Mouse (Mus musculus): ENCODE measurements around the gene Pcdh7.

Pcdh7 gene

DNA sequence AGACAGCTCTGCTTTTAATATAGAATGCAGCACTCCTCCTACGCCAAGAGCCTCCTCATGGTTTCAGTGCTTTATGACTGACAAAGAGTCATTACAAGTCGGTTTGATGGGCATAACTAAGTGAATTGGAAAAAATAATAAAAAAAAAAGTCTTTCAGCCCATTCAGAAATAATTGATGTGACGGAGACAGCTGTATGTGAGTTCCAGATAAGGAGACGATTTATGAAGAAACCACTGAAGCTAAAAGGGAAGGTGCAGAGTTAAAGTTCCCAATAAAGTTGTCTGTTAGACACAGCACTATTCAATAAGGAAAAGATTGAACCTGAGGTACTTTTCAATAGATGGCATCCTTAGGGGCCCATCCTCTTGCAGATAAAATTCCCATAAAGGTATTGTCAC lies 189.5 kb downstream of the Pcdh7 start:
- DNase-seq (ENCODE audit: low spot score in 2 of 2): no peak

GRCm38 (mm10) chr5:57921140-57921539 lies 203.4 kb downstream of the Pcdh7 start:
- no peak for DNase-seq (ENCODE audit: low spot score in 2 of 2)

- no peak for DNase-seq (ENCODE audit: low spot score in 2 of 2)
These were observed 213.6 kb downstream of the Pcdh7 start for GRCm38 (mm10) chr5:57931331-57931730.

- no peak for DNase-seq (ENCODE audit: low spot score in 2 of 2)
These were observed 214.0 kb downstream of the Pcdh7 start for GRCm38 (mm10) chr5:57931738-57932137.

DNA sequence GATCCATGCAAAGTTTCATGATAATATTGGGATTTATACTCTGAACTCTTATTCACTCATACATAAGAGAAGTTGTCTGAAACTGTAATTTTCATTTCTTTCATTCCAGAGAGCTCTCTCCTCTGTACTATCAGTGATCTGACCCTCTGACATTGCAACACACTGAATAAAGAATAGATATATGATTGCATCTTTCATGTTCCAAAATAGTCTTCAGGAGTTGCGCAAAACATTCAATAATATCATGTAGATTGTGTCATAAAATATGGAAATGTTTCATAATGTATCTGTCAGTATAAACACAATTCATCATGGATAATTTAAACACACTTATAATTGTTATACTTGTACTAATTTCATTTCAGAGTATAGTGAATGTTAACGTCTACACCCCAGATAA lies 216.9 kb downstream of the Pcdh7 start:
- DNase-seq (ENCODE audit: low spot score in 2 of 2): no peak

GRCm38 (mm10) chr5:57940457-57940856 lies 222.7 kb downstream of the Pcdh7 start:
- no peak for DNase-seq (ENCODE audit: low spot score in 2 of 2)

DNA sequence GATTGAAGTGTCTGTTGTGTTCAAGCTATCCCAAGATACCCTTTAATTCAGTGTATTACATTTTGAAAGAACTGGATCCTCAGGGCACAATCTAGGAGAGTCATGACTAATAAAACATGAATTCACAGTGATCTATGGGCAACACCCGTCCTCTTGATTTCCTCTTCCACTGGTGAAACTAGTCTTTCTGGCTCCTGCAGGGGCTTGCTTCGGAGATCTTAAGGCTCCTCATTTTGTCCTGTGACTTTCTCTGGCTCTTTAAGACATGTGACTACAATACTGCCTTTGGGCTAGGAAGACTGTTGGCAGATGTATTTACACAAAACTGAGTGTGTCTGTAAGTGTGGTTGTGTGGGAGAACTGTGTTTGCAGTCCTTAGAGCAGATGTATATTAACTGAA lies 225.4 kb downstream of the Pcdh7 start:
- DNase-seq (ENCODE audit: low spot score in 2 of 2): no peak

GRCm38 (mm10) chr5:57943611-57944010 lies 225.8 kb downstream of the Pcdh7 start:
- no peak for DNase-seq (ENCODE audit: low spot score in 2 of 2)

- DNase-seq (ENCODE audit: low spot score in 2 of 2): no peak
These were observed 227.7 kb downstream of the Pcdh7 start for GRCm38 (mm10) chr5:57945419-57945818.

DNA sequence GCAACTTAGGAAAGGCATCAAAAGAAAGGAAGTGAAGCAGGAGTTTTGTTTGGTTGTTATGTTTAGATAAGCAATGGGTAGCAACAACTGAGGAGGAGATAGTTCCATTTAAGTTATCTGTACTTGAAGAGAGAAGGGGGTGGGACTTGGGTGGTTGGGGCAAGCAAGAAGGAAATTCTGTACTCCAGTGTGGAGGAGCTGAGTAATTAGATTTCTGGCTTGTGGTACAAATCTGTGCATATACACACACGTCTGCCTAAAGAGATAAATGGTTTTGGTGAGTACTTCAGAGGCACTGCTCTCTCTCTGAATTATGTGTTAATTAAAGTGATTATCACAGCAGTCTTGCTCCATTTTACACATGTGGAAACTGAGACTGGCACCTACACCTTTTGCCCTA lies 241.6 kb downstream of the Pcdh7 start:
- DNase-seq (ENCODE audit: low spot score in 2 of 2): no peak

- no peak for DNase-seq (ENCODE audit: low spot score in 2 of 2)
These were observed 246.0 kb downstream of the Pcdh7 start for GRCm38 (mm10) chr5:57963792-57964191.

DNA sequence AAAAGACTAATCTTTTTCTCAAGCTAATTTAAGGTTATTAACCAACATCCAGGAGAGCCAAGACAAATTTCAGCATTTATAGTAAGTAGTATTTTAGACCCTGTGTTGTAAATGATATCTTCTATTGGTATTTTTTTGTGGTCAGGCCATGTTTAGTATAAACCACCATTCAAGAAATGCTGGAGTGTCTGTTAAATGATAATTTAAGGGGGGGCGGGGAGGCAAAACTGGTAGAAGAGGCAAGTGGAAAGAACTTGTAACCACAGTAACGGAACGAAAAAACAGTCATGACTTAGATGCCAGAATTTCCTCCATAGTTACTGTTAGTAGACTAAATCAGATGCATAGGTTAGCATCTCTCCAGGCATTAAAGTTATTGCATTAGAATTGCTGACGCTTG lies 246.4 kb downstream of the Pcdh7 start:
- no peak for DNase-seq (ENCODE audit: low spot score in 2 of 2)

- no peak for DNase-seq (ENCODE audit: low spot score in 2 of 2)
These were observed 275.8 kb downstream of the Pcdh7 start for GRCm38 (mm10) chr5:57993584-57993983.

DNA sequence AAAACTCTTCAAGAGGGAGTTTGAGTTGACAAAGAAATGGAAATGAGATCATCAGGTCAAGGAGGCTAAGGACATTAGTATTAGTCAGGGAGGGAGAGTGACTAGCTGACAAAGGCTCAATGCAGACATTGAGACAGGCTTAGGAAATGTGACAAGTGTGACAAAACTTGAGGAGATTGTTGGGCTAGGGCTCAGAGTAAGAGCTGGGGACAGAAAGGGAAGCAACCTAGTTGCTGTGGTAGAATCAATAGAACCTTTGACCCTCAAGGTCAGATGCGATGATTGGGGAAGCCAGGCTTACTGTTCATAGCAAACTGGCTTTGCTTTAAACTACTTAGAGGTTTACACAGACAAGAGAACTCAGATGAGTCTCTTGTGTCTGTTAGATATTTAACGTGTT lies 303.6 kb downstream of the Pcdh7 start:
- DNase-seq (ENCODE audit: low spot score in 2 of 2): no peak

- DNase-seq (ENCODE audit: low spot score in 2 of 2): no peak
These were observed 307.4 kb downstream of the Pcdh7 start for GRCm38 (mm10) chr5:58025123-58025522.

DNA sequence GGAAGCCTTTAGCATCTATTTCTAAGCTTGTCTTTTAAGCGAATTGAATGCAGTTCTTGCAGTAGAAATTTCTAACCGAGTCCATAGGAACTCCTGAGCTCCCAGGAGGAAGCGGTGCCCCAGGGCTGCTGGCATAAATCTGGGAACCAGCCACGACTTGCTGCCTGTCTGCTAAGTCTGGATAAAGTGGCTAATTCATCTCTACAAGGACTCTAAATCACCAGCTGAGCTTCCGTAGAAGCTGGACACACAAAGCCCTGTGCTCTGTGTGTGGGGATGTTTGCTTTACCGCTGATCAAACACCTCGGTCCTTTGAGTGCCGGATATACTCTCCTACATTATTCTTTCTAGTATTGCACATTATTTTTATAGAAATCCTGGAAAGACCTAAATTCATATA lies 308.0 kb downstream of the Pcdh7 start:
- DNase-seq (ENCODE audit: low spot score in 2 of 2): no peak

DNA sequence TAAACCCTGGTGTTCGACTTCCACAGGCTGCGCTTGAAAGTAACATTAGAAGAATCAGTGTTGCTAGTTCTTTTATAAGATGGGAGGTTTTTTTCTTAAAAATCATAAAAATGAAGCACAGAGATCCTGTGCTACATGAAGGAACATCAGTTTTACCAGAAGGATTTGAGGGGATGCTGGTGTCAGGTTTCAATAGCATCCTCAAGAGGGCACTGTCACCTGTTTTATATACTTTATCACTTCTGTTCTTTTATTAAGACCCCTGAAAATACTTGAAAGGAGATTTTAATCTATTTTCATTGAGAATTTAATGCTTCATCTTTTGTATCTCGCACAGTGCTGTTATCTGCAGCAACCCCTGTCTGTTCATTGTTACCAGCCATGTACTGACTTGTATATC lies 322.1 kb downstream of the Pcdh7 start:
- no peak for DNase-seq (ENCODE audit: low spot score in 2 of 2)

DNA sequence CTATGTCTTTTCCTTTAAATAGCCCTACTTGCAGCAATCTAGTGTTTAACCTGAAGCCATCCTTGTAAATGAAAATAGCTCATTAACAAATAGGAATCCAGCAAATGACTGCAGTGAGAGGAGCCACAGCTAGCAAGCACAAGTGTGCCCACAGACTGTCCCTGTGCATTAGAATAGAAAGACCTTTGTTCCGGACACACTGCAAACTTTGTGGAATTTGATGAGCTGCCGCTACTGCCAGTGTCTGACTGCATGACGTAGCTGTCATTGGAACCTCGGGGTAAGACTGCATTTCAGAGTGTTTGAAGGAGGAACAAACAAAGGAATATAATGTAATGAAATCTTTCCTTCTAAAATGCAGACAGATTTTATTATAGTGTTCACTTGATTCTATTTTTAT lies 326.4 kb downstream of the Pcdh7 start:
- no peak for DNase-seq (ENCODE audit: low spot score in 2 of 2)

DNA sequence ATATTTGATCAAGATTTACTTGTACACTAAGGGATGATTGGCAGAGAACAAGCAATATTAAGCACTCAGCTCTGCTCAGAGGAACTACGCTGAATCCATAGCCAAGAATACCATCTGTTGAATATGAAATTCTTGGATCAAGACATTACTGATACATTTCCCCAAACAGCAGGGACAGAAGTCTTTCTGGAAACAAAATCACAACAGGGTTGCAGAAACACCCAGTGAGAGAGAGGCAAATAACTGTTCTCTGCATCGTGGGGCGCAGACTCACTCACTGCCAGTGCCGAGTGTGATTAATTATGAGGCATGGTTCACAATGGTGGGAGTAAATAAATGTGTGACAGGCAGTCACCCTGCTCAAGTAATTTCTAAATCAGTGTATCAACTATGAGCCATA lies 363.3 kb downstream of the Pcdh7 start:
- no peak for DNase-seq (ENCODE audit: low spot score in 2 of 2)

GRCm38 (mm10) chr5:58082230-58082629 lies 364.5 kb downstream of the Pcdh7 start:
- no peak for DNase-seq (ENCODE audit: low spot score in 2 of 2)

GRCm38 (mm10) chr5:58083056-58083455 lies 365.3 kb downstream of the Pcdh7 start:
- no peak for DNase-seq (ENCODE audit: low spot score in 2 of 2)

GRCm38 (mm10) chr5:58083972-58084371 lies 366.2 kb downstream of the Pcdh7 start:
- no peak for DNase-seq (ENCODE audit: low spot score in 2 of 2)

GRCm38 (mm10) chr5:58108665-58109364 lies 391.0 kb downstream of the Pcdh7 start:
- no peak for DNase-seq (ENCODE audit: low spot score in 2 of 2)

- DNase-seq (ENCODE audit: low spot score in 2 of 2): no peak
These were observed 398.3 kb downstream of the Pcdh7 start for GRCm38 (mm10) chr5:58116096-58116495.
